Mouse (Mus musculus): ENCODE measurements around the gene Gm39653. TPM values are rescaled to one million over a fixed set of nuclear protein-coding genes. Genes with fewer than 3 reads are reported as not detected.

The Gm39653 gene
- not detected in 2 replicates for polyA plus RNA-seq (2014; fragmentation: Nextera tagmentation; extraction: Ambion mirVana)

DNA sequence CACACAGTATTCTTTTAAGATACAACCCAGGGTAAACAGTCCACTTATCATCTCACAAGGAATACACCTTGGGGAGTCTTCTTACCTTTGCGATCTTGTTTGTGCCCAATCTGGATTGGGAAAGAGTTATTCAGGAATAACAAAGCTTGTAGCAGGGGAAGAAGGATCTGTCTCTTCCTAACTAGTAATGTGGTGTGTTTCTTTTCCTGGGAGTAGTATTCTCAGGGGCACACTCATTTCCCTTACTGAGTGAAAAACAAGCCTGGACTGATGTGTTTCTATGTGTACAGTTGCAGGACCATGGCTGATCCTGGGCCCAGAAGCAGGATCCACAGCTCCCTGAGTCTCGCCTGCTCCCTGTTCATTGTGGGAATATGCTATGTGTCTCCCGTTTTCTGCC, at the start of gene Gm39653:
TSS of gene Gm39653 (plus strand) at position 301 of the 400 bp plus-strand sequence.
- H3K4me2 ChIP-seq (ENCODE audit: low read length): no peak within 1 kb of the TSS
- no peaks in the 10 kb centered on the region for H3K4me1 ChIP-seq (ENCODE audit: control insufficient read depth, insufficient read depth, low read length)
- ATAC-seq (ENCODE audit: low FRiP score, low TSS enrichment): no peak
- H3K4me3 ChIP-seq (replicated peaks; ENCODE audit: low read depth, low read length): no peak within 1 kb of the TSS
- 85% methylated on average over 3 of the region's 3 CpGs for WGBS
- no peaks in the 10 kb centered on the region for H3K36me3 ChIP-seq (ENCODE audit: control insufficient read depth, insufficient read depth, low read length)
- no peaks in the 10 kb centered on the region for H3K27me3 ChIP-seq (ENCODE audit: control insufficient read depth, insufficient read depth, low read length)
- no peak within 1 kb of the TSS for H3K9ac ChIP-seq (replicated peaks; ENCODE audit: low read length)
- no peaks in the 10 kb centered on the region for H3K9me3 ChIP-seq (ENCODE audit: control insufficient read depth, low read length)
- H3K27ac ChIP-seq (replicated peaks; ENCODE audit: low read depth, low read length): no peak within 1 kb of the TSS
- no peak for DNase-seq

DNA sequence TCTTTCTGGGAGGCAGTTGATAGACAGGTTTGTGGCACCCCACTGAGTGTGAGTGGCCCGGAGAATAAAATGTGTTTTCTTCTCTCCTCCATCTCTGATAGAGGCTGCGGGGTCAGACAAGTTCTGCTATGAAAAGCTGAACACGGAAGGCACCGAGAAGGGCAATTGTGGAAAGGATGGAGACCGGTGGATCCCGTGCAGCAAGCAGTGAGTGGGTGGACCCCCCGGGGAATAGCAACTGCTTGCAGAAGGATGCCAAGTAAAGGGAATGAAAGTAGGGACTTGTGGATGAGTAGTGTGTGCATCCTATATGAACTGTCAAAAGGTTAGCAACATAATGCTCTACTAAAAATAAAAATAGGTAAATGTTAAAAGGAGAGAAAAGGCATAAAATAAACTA, 49.3 kb upstream of the Gm39653 start:
- H3K36me3 ChIP-seq (ENCODE audit: control insufficient read depth, insufficient read depth, low read length): no peaks in the 10 kb centered on the region
- no peak overlapping the region for H3K27ac ChIP-seq (replicated peaks; ENCODE audit: low read depth, low read length)
- H3K9ac ChIP-seq (replicated peaks; ENCODE audit: low read length): no peak overlapping the region
- ATAC-seq (ENCODE audit: low FRiP score, low TSS enrichment) (no peak), DNase-seq (no peak)
- no peaks in the 10 kb centered on the region for H3K27me3 ChIP-seq (ENCODE audit: control insufficient read depth, insufficient read depth, low read length)
- H3K4me1 ChIP-seq (ENCODE audit: control insufficient read depth, insufficient read depth, low read length): no peaks in the 10 kb centered on the region
- no peak overlapping the region for H3K4me3 ChIP-seq (replicated peaks; ENCODE audit: low read depth, low read length)
- H3K9me3 ChIP-seq (ENCODE audit: control insufficient read depth, low read length): no peaks in the 10 kb centered on the region
- 23% methylated on average over 7 of the region's 7 CpGs for WGBS
- no peak overlapping the region for H3K4me2 ChIP-seq (ENCODE audit: low read length)

DNA sequence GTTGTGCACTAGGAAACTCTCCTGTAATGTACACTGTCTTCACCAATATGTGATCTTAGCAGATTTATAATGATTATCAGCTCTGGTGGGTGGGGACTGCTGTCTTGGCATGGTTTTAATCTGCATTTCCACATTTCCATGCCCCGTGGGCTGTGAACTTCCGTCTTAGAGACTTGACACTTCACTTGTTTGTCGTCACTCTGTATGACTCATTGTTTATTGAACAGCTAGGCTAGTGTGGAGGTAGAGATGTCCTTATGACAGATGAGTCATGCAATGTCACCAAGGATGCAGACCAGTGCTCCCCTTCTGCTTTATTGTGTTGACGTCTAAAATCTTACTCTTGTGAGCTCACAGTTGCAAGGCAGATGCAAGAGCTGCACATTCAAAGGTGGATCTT, 48.7 kb upstream of the Gm39653 start:
- ATAC-seq (ENCODE audit: low FRiP score, low TSS enrichment) (no peak), DNase-seq (no peak)
- no peak overlapping the region for H3K4me2 ChIP-seq (ENCODE audit: low read length)
- no peak overlapping the region for H3K4me3 ChIP-seq (replicated peaks; ENCODE audit: low read depth, low read length)
- 68% methylated on average over 4 of the region's 4 CpGs for WGBS
- no peak overlapping the region for H3K27ac ChIP-seq (replicated peaks; ENCODE audit: low read depth, low read length)
- no peaks in the 10 kb centered on the region for H3K9me3 ChIP-seq (ENCODE audit: control insufficient read depth, low read length)
- H3K36me3 ChIP-seq (ENCODE audit: control insufficient read depth, insufficient read depth, low read length): no peaks in the 10 kb centered on the region
- no peaks in the 10 kb centered on the region for H3K27me3 ChIP-seq (ENCODE audit: control insufficient read depth, insufficient read depth, low read length)
- no peak overlapping the region for H3K9ac ChIP-seq (replicated peaks; ENCODE audit: low read length)
- peaks cover 2% of the 10 kb centered on the region; the same call in 1 of the 2 replicates for H3K4me1 ChIP-seq (ENCODE audit: control insufficient read depth, insufficient read depth, low read length)

DNA sequence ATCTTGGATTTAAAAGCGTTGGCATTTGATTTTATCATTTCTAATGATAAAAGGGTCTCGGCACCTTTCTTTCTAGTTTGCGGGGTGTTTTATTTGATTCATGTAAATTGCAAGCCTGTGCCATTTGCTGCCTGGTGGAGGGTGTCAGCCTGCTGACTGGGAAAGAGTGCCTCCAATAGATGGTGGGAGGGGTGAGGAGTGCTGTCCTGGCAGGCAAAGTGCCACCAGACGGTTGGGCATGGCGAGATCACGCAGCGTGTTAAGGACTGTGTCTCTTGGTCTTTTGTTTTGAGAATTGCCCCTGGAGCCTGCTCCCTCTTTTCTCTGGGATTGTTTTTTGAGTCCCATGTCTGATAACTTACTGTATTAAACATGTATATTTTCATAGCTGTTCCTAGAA, 43.5 kb upstream of the Gm39653 start:
- no peaks in the 10 kb centered on the region for H3K36me3 ChIP-seq (ENCODE audit: control insufficient read depth, insufficient read depth, low read length)
- ATAC-seq (ENCODE audit: low FRiP score, low TSS enrichment) (no peak), DNase-seq (peak; percentile 57)
- no peaks in the 10 kb centered on the region for H3K9me3 ChIP-seq (ENCODE audit: control insufficient read depth, low read length)
- no peak overlapping the region; the same call in 1 of the 2 replicates for H3K27ac ChIP-seq (replicated peaks; ENCODE audit: low read depth, low read length)
- H3K4me3 ChIP-seq (replicated peaks; ENCODE audit: low read depth, low read length): no peak overlapping the region
- 0 out of 2 replicates have a peak overlapping the region, but pooled peaks have one; percentile 17 for H3K9ac ChIP-seq (replicated peaks; ENCODE audit: low read length)
- H3K27me3 ChIP-seq (ENCODE audit: control insufficient read depth, insufficient read depth, low read length): no peaks in the 10 kb centered on the region
- WGBS: 46% methylated on average over 7 of the region's 7 CpGs
- no peak overlapping the region for H3K4me2 ChIP-seq (ENCODE audit: low read length)
- peaks cover 24% of the 10 kb centered on the region for H3K4me1 ChIP-seq (ENCODE audit: control insufficient read depth, insufficient read depth, low read length)

DNA sequence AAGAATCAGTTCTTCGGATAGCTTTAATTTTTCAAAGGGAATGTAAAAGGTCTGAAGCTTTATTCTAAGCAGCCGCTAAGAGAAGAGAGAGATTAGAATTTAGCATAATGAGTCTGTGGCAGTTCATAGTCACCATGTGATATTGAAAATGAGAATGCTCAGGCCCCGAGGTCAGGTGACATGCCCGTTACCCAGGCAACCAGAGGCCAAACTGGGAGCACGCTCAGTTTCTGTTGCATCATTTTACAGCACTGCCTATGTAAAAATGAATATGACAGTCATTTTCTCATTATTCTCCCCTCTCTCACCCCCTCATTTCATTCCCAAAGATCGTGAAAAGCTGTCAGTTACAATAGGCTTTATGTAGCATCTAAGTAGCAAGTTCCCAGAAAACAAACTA, 42.3 kb upstream of the Gm39653 start:
- Histone ChIP-seq H3K9me3 (ENCODE audit: control insufficient read depth, low read length) (no peaks in the 10 kb centered on the region), H3K9ac (replicated peaks; ENCODE audit: low read length) (no peak overlapping the region), H3K27me3 (ENCODE audit: control insufficient read depth, insufficient read depth, low read length) (no peaks in the 10 kb centered on the region), H3K4me3 (replicated peaks; ENCODE audit: low read depth, low read length) (no peak overlapping the region), H3K4me1 (ENCODE audit: control insufficient read depth, insufficient read depth, low read length) (peaks cover 24% of the 10 kb centered on the region), H3K36me3 (ENCODE audit: control insufficient read depth, insufficient read depth, low read length) (no peaks in the 10 kb centered on the region), H3K27ac (replicated peaks; ENCODE audit: low read depth, low read length) (peak overlapping the region; percentile 71), H3K4me2 (ENCODE audit: low read length) (peak overlapping the region; percentile 9)
- ATAC-seq (ENCODE audit: low FRiP score, low TSS enrichment) (peak; percentile 68; the same call in 1 of the 2 replicates), DNase-seq (peak; percentile 87)
- 8% methylated on average over 6 of the region's 6 CpGs for WGBS

DNA sequence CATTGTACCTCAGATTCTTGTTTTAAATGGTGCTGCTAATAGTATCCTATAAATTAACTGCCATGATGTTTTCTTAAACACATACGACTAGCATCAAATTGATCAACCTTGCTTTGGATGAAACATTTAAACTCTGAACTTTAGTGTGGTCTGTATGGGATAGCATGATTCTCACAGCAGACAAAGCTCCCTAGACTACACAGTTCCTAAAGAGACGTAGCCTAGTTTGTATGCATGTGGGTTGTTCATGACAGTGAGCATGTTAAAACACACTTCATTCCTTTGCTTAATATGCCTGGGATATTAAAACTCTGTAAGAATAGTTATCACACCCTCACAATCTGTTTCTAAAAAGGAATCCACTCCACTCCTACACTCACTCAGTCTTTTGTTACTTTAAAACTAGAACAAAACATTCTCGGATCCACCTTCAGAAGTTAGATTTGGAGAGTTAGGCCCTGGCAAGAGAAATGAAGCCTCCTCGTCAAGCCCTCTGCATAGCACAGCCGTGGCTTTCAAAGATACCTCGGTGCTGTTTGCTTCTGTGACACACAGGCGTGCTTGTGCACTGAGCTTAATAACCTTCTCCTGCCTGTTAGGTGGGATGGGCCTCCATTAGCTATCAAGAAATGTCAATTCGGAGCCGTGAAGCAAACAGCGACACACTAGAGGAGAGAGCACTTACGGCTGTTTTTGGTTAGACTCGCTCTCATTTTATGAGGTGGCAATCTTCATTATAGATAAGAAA, 41.7 kb upstream of the Gm39653 start:
- Histone ChIP-seq H3K4me3 (replicated peaks; ENCODE audit: low read depth, low read length) (no peak overlapping the region), H3K4me1 (ENCODE audit: control insufficient read depth, insufficient read depth, low read length) (peaks cover 24% of the 10 kb centered on the region), H3K27me3 (ENCODE audit: control insufficient read depth, insufficient read depth, low read length) (no peaks in the 10 kb centered on the region), H3K9ac (replicated peaks; ENCODE audit: low read length) (no peak overlapping the region), H3K36me3 (ENCODE audit: control insufficient read depth, insufficient read depth, low read length) (no peaks in the 10 kb centered on the region), H3K27ac (replicated peaks; ENCODE audit: low read depth, low read length) (peak overlapping the region; percentile 71), H3K4me2 (ENCODE audit: low read length) (0 out of 2 replicates have a peak overlapping the region, but pooled peaks have one; percentile 9), H3K9me3 (ENCODE audit: control insufficient read depth, low read length) (no peaks in the 10 kb centered on the region)
- DNase-seq (peak; percentile 41), ATAC-seq (ENCODE audit: low FRiP score, low TSS enrichment) (peak; percentile 27; the same call in 1 of the 2 replicates)
- WGBS: 42% methylated on average over 12 of the region's 12 CpGs

DNA sequence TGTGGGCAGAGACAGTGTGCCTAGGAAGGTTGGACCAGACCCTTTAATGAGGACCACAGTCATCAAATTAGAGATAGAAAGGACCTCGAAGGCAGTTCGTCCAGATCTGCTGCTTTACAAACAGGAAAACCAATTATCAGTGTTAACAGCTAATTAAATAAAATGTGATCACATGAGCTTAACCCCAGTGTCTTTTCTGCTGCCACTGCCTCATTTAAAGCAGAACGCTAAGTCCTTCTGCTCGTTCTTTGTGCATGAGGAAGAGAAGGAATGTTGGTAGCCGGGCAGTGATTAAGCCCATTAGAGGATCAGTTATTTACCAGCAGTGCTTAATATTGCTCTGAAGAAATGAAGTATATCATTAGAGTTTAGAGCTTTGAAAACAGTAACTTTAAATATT, 39.0 kb upstream of the Gm39653 start:
- Histone ChIP-seq H3K4me2 (ENCODE audit: low read length) (no peak overlapping the region), H3K4me3 (replicated peaks; ENCODE audit: low read depth, low read length) (no peak overlapping the region), H3K9ac (replicated peaks; ENCODE audit: low read length) (no peak overlapping the region), H3K27me3 (ENCODE audit: control insufficient read depth, insufficient read depth, low read length) (no peaks in the 10 kb centered on the region), H3K4me1 (ENCODE audit: control insufficient read depth, insufficient read depth, low read length) (peaks cover 24% of the 10 kb centered on the region), H3K9me3 (ENCODE audit: control insufficient read depth, low read length) (no peaks in the 10 kb centered on the region), H3K27ac (replicated peaks; ENCODE audit: low read depth, low read length) (no peak overlapping the region), H3K36me3 (ENCODE audit: control insufficient read depth, insufficient read depth, low read length) (no peaks in the 10 kb centered on the region)
- ATAC-seq (ENCODE audit: low FRiP score, low TSS enrichment) (no peak), DNase-seq (no peak)
- WGBS: 43% methylated on average over 5 of the region's 5 CpGs

DNA sequence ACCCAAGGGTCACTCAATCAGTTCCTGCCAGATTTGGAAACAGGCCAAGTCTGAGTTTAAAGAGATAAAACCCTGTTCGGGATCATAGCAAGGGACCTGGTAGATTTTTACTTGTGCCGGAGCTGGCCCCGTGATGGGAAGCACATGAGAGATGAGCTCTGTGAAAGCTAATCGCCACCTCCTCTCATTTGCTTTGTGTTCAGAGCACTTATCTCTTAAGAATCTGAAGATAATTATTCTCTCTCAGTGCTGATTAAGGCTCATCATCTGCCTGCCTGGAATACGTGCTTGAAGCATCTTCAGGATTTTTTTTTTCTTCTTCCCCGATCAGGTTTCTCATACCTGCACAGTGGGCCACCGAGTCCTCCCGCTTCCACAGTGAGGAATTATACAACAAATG, 36.6 kb upstream of the Gm39653 start:
- Histone ChIP-seq H3K4me2 (ENCODE audit: low read length) (no peak overlapping the region), H3K9me3 (ENCODE audit: control insufficient read depth, low read length) (no peaks in the 10 kb centered on the region), H3K36me3 (ENCODE audit: control insufficient read depth, insufficient read depth, low read length) (no peaks in the 10 kb centered on the region), H3K9ac (replicated peaks; ENCODE audit: low read length) (no peak overlapping the region), H3K4me3 (replicated peaks; ENCODE audit: low read depth, low read length) (no peak overlapping the region), H3K4me1 (ENCODE audit: control insufficient read depth, insufficient read depth, low read length) (peaks cover 2% of the 10 kb centered on the region), H3K27ac (replicated peaks; ENCODE audit: low read depth, low read length) (no peak overlapping the region), H3K27me3 (ENCODE audit: control insufficient read depth, insufficient read depth, low read length) (no peaks in the 10 kb centered on the region)
- ATAC-seq (ENCODE audit: low FRiP score, low TSS enrichment) (no peak), DNase-seq (peak; percentile 29)
- WGBS: 82% methylated on average over 8 of the region's 8 CpGs

DNA sequence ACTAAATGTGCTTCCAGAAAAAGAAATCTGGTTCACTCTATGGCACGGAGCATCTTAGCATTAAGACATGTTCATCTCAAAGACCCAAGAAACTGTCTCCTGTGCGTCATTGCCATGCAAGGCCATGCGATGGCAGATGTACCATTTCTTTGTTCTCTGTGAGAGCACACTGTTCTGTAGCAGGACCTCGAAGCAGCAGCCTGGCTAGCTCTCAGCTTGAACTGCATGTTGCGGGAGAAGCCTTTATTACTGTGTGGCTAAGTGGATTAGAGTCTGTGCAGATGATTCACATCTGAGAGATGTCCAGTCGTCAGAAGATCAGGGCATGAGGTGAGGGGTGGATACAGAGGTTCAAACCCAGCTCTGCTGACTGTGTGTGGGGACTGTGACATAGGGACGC, 28.9 kb upstream of the Gm39653 start:
- H3K36me3 ChIP-seq (ENCODE audit: control insufficient read depth, insufficient read depth, low read length): no peaks in the 10 kb centered on the region
- no peaks in the 10 kb centered on the region for H3K9me3 ChIP-seq (ENCODE audit: control insufficient read depth, low read length)
- no peaks in the 10 kb centered on the region for H3K27me3 ChIP-seq (ENCODE audit: control insufficient read depth, insufficient read depth, low read length)
- H3K4me1 ChIP-seq (ENCODE audit: control insufficient read depth, insufficient read depth, low read length): 0 out of 2 replicates have a peak, but pooled peaks cover 5% of the 10 kb centered on the region
- ATAC-seq (ENCODE audit: low FRiP score, low TSS enrichment) (no peak), DNase-seq (peak; percentile 52)
- 38% methylated on average over 7 of the region's 7 CpGs for WGBS
- no peak overlapping the region; the same call in 1 of the 2 replicates for H3K27ac ChIP-seq (replicated peaks; ENCODE audit: low read depth, low read length)
- H3K9ac ChIP-seq (replicated peaks; ENCODE audit: low read length): no peak overlapping the region
- H3K4me3 ChIP-seq (replicated peaks; ENCODE audit: low read depth, low read length): no peak overlapping the region
- no peak overlapping the region for H3K4me2 ChIP-seq (ENCODE audit: low read length)
